Mouse (Mus musculus): Measurements from ENCODE around the gene Tubb3.

Gene Tubb3

GRCm38 (mm10) chr8:123411246-123411645 is at the start of gene Tubb3:
Gene Tubb3 (plus strand): TSS chr8:123411424.
- DNase-seq (ENCODE audit: low read depth, low spot score), result peak; percentile 94

GRCm38 (mm10) chr8:123373403-123374238 is 37.6 kb upstream of the Tubb3 start, which contains the start of gene Tcf25:
Gene Tcf25 (plus strand): TSS chr8:123373753.
- peak; percentile 99 for DNase-seq (ENCODE audit: low read depth, low spot score)

GRCm38 (mm10) chr8:123374239-123374578 is 37.0 kb upstream of the Tubb3 start:
- peak; percentile 98 for DNase-seq (ENCODE audit: low read depth, low spot score)

GRCm38 (mm10) chr8:123375701-123376100 is 35.5 kb upstream of the Tubb3 start:
- DNase-seq (ENCODE audit: low read depth, low spot score), result no peak

GRCm38 (mm10) chr8:123376106-123376505 is 35.1 kb upstream of the Tubb3 start:
- peak; percentile 72 for DNase-seq (ENCODE audit: low read depth, low spot score)

- no peak for DNase-seq (ENCODE audit: low read depth, low spot score)
These were observed 29.5 kb upstream of the Tubb3 start for GRCm38 (mm10) chr8:123381711-123382110.

- no peak for DNase-seq (ENCODE audit: low read depth, low spot score)
These were observed 28.7 kb upstream of the Tubb3 start for GRCm38 (mm10) chr8:123382516-123382915.

GRCm38 (mm10) chr8:123384883-123385540 is 26.2 kb upstream of the Tubb3 start:
- peak; percentile 69 for DNase-seq (ENCODE audit: low read depth, low spot score)

GRCm38 (mm10) chr8:123387041-123387440 is 24.2 kb upstream of the Tubb3 start:
- no peak for DNase-seq (ENCODE audit: low read depth, low spot score)

- no peak for DNase-seq (ENCODE audit: low read depth, low spot score)
These were observed 23.4 kb upstream of the Tubb3 start for GRCm38 (mm10) chr8:123387801-123388200.

GRCm38 (mm10) chr8:123389026-123389425 is 22.2 kb upstream of the Tubb3 start:
- DNase-seq (ENCODE audit: low read depth, low spot score), result no peak

- no peak for DNase-seq (ENCODE audit: low read depth, low spot score)
These were observed 12.9 kb upstream of the Tubb3 start for GRCm38 (mm10) chr8:123398308-123398707.

GRCm38 (mm10) chr8:123401936-123402335 is 9.3 kb upstream of the Tubb3 start:
- DNase-seq (ENCODE audit: low read depth, low spot score), result no peak

GRCm38 (mm10) chr8:123402730-123403326 is 8.4 kb upstream of the Tubb3 start:
- DNase-seq (ENCODE audit: low read depth, low spot score), result no peak

- DNase-seq (ENCODE audit: low read depth, low spot score), result no peak
These were observed 6.7 kb upstream of the Tubb3 start for GRCm38 (mm10) chr8:123404521-123404920.

GRCm38 (mm10) chr8:123406786-123407185 is 4.4 kb upstream of the Tubb3 start, which contains the start of gene Mc1r:
Gene Mc1r (plus strand): TSS chr8:123407107.
- DNase-seq (ENCODE audit: low read depth, low spot score), result peak; percentile 86

- no peak for DNase-seq (ENCODE audit: low read depth, low spot score)
These were observed 3.6 kb upstream of the Tubb3 start for GRCm38 (mm10) chr8:123407612-123408011.

GRCm38 (mm10) chr8:123408586-123409544 is 2.4 kb upstream of the Tubb3 start:
- peak; percentile 36 for DNase-seq (ENCODE audit: low read depth, low spot score)

GRCm38 (mm10) chr8:123410049-123410587 is 1.1 kb upstream of the Tubb3 start:
- DNase-seq (ENCODE audit: low read depth, low spot score), result peak; percentile 36

GRCm38 (mm10) chr8:123410788-123411187 is 436 bp upstream of the Tubb3 start:
- DNase-seq (ENCODE audit: low read depth, low spot score), result no peak

- peak; percentile 87 for DNase-seq (ENCODE audit: low read depth, low spot score)
These were observed 630 bp downstream of the Tubb3 start for GRCm38 (mm10) chr8:123411781-123412327.

All from ES-CJ7 (cell line).